Mouse (Mus musculus) kidney, adult 2 months (tissue): ENCODE results near the gene Vav3. TPM values are rescaled to one million over a fixed set of nuclear protein-coding genes. Genes with fewer than 3 reads are reported as not detected.

Source experiments
- DNase-seq: peaks from one replicate; pipeline ENCODE4 v3.0.0; 2021
- H3K27ac ChIP-seq: fragments of 200-500 bp; 2 replicates; pipeline ENCODE4 v1.5.1; 2012; ENCODE audit warnings: low read depth, low read length, control low read depth, inconsistent platforms; ENCODE audit not compliant: insufficient read depth
- H3K27me3 ChIP-seq: fragments of 200-500 bp; replicated peaks from 2 replicates; pipeline ENCODE4 v1.6.1; 2012; ENCODE audit warnings: mild to moderate bottlenecking, moderate library complexity, low read length, inconsistent platforms; ENCODE audit not compliant: control insufficient read depth, insufficient read depth
- H3K36me3 ChIP-seq: fragments of 200-500 bp; 2 replicates; pipeline ENCODE4 v1.6.1; 2012; ENCODE audit warnings: mild to moderate bottlenecking, moderate library complexity, low read length, inconsistent platforms; ENCODE audit not compliant: control insufficient read depth, insufficient read depth
- H3K4me1 ChIP-seq: fragments of 200-500 bp; 2 replicates; pipeline ENCODE4 v1.6.1; 2011; ENCODE audit warnings: low read length; ENCODE audit not compliant: control insufficient read depth, insufficient read depth
- H3K4me3 ChIP-seq: fragments of 200-500 bp; 2 replicates; pipeline ENCODE4 v1.5.1; 2011; ENCODE audit warnings: mild to moderate bottlenecking, low read depth, low read length, control low read depth; ENCODE audit not compliant: insufficient read depth
- CTCF ChIP-seq: fragments of 200-500 bp; conservative IDR thresholded peaks from 2 replicates; pipeline ENCODE4 v1.5.1; 2011; ENCODE audit warnings: low read depth, mild to moderate bottlenecking, control low read depth, low read length, moderate library complexity, mixed read lengths; ENCODE audit not compliant: insufficient read depth, insufficient read length
- POLR2A ChIP-seq: fragments of 200-500 bp; IDR thresholded peaks from one replicate; pipeline ENCODE4 v1.6.1; 2011; ENCODE audit warnings: low read depth, low read length, control low read depth
- WGBS: fragments of 180-500 bp; shearing (Covaris S2); methylation state at CpG from one replicate; pipeline ENCODE4 v1.1.7; 2018; 5-methylcytosine and 5-hydroxymethylcytosine counted together
- polyA plus RNA-seq: library from polyadenylated mRNA; depleted of rRNA; stranded (reverse); fragments of >200 nt; gene quantifications from 2 replicates; pipeline ENCODE4 v1.2.3, GENCODE M21; 2012

The Vav3 gene
- polyA plus RNA-seq, 1 experiment, result 6.8 TPM

- peak; percentile 22 for DNase-seq
- Histone ChIP-seq H3K27ac (peak overlapping the region; percentile 56), H3K27me3 (no peaks in the 10 kb centered on the region), H3K4me1 (0 out of 2 replicates have a peak, but pooled peaks cover 2% of the 10 kb centered on the region), H3K36me3 (no peaks in the 10 kb centered on the region), H3K4me3 (no peak overlapping the region)
- no peak for TF ChIP-seq CTCF
- TF ChIP-seq POLR2A, result no peak
- 25% methylated on average over 7 of the region's 7 CpGs for WGBS
These were observed 221.3 kb downstream of the Vav3 start for GRCm38 (mm10) chr3:109561776-109562175.

- Histone ChIP-seq H3K27ac (peak overlapping the region; percentile 56), H3K4me1 (0 out of 2 replicates have a peak, but pooled peaks cover 2% of the 10 kb centered on the region), H3K27me3 (no peaks in the 10 kb centered on the region), H3K4me3 (no peak overlapping the region), H3K36me3 (no peaks in the 10 kb centered on the region)
- TF ChIP-seq CTCF (no peak), POLR2A (no peak)
- WGBS, result 58% methylated on average over 4 of the region's 4 CpGs
- DNase-seq, result no peak
These were observed 221.8 kb downstream of the Vav3 start for GRCm38 (mm10) chr3:109562268-109562667.

- no peaks in the 10 kb centered on the region for H3K27me3 ChIP-seq
- peaks cover 2% of the 10 kb centered on the region; the same call in 1 of the 2 replicates for H3K4me1 ChIP-seq
- TF ChIP-seq POLR2A (no peak), CTCF (no peak)
- no peaks in the 10 kb centered on the region for H3K36me3 ChIP-seq
- no peak overlapping the region for H3K4me3 ChIP-seq
- no peak overlapping the region for H3K27ac ChIP-seq
- 89% methylated on average over 2 of the region's 2 CpGs for WGBS
- DNase-seq, result no peak
These were observed 224.0 kb downstream of the Vav3 start for GRCm38 (mm10) chr3:109564443-109564842.

GRCm38 (mm10) chr3:109568542-109569265 is 228.3 kb downstream of the Vav3 start:
- H3K27me3 ChIP-seq, result no peaks in the 10 kb centered on the region
- no peak overlapping the region for H3K4me3 ChIP-seq
- no peaks in the 10 kb centered on the region for H3K36me3 ChIP-seq
- no peak for TF ChIP-seq CTCF
- no peak for TF ChIP-seq POLR2A
- H3K27ac ChIP-seq, result no peak overlapping the region
- H3K4me1 ChIP-seq, result peaks cover 12% of the 10 kb centered on the region; the same call in 1 of the 2 replicates
- no peak for DNase-seq
- WGBS, result 46% methylated on average over 3 of the region's 3 CpGs

- H3K4me3 ChIP-seq, result no peak overlapping the region
- H3K27me3 ChIP-seq, result no peaks in the 10 kb centered on the region
- 73% methylated on average over 1 of the region's 1 CpGs for WGBS
- TF ChIP-seq POLR2A (no peak), CTCF (no peak)
- H3K36me3 ChIP-seq, result no peaks in the 10 kb centered on the region
- no peak for DNase-seq
- no peak overlapping the region for H3K27ac ChIP-seq
- peaks cover 23% of the 10 kb centered on the region for H3K4me1 ChIP-seq
These were observed 231.0 kb downstream of the Vav3 start for GRCm38 (mm10) chr3:109571483-109571882.

GRCm38 (mm10) chr3:109572871-109573270 is 232.4 kb downstream of the Vav3 start:
- Histone ChIP-seq H3K36me3 (no peaks in the 10 kb centered on the region), H3K27ac (peak overlapping the region; percentile 92), H3K4me1 (peaks cover 23% of the 10 kb centered on the region), H3K4me3 (no peak overlapping the region), H3K27me3 (no peaks in the 10 kb centered on the region)
- DNase-seq, result peak; percentile 90
- WGBS, result 31% methylated on average over 3 of the region's 3 CpGs
- no peak for TF ChIP-seq CTCF

GRCm38 (mm10) chr3:109573549-109574146 is 233.2 kb downstream of the Vav3 start:
- no peak for TF ChIP-seq CTCF
- TF ChIP-seq POLR2A, result no peak
- H3K27me3 ChIP-seq, result no peaks in the 10 kb centered on the region

More at GRCm38 (mm10) chr3:109573549-109574146, 233.2 kb downstream of the Vav3 start:
- H3K4me1 ChIP-seq, result peaks cover 28% of the 10 kb centered on the region
- no peaks in the 10 kb centered on the region for H3K36me3 ChIP-seq
- WGBS, result 57% methylated on average over 10 of the region's 10 CpGs
- DNase-seq, result peak; percentile 42
- H3K27ac ChIP-seq, result peak overlapping the region; percentile 99
- H3K4me3 ChIP-seq, result peak overlapping the region; percentile 58
